Mouse (Mus musculus) cerebellum, adult 2 months (tissue): ENCODE measurements around the gene Olfr583. TPM values are rescaled to one million over a fixed set of nuclear protein-coding genes. Genes with fewer than 3 reads are reported as not detected.

ENCODE experiments used
- DNase-seq, 2 experiments: peaks; one replicate each; pipeline ENCODE4 v3.0.0; 2021
- H3K27ac ChIP-seq: fragments of 200-500 bp; 2 replicates; pipeline ENCODE4 v1.5.1; 2012; ENCODE audit warnings: low read length, control low read depth, inconsistent platforms; ENCODE audit not compliant: insufficient read depth
- H3K27me3 ChIP-seq: fragments of 200-500 bp; 2 replicates; pipeline ENCODE4 v1.6.1; 2012; ENCODE audit warnings: inconsistent platforms, mild to moderate bottlenecking, low read length, moderate library complexity; ENCODE audit not compliant: control insufficient read depth, insufficient read depth
- H3K4me1 ChIP-seq: fragments of 200-500 bp; 2 replicates; pipeline ENCODE4 v1.6.1; 2011; ENCODE audit warnings: low read length; ENCODE audit not compliant: control insufficient read depth, insufficient read depth
- H3K4me3 ChIP-seq: fragments of 200-500 bp; replicated peaks from 2 replicates; pipeline ENCODE3; 2011; ENCODE audit warnings: mild to moderate bottlenecking, low read depth, low read length, control low read depth; ENCODE audit not compliant: insufficient read depth
- CTCF ChIP-seq: fragments of 200-500 bp; IDR thresholded peaks from 2 replicates; pipeline ENCODE4 v1.5.1; 2011; ENCODE audit warnings: low read depth, mild to moderate bottlenecking, control low read depth, low read length, moderate library complexity, borderline replicate concordance; ENCODE audit not compliant: insufficient read depth
- POLR2A ChIP-seq: fragments of 200-500 bp; IDR thresholded peaks from 2 replicates; pipeline ENCODE4 v1.6.1; 2011; ENCODE audit warnings: low read length, control low read depth, borderline replicate concordance; ENCODE audit not compliant: insufficient read depth
- WGBS: fragments of 180-500 bp; shearing (Covaris S2); methylation state at CpG from one replicate; pipeline ENCODE4 v1.1.7; 2018; 5-methylcytosine and 5-hydroxymethylcytosine counted together
- polyA plus RNA-seq: library from polyadenylated mRNA; depleted of rRNA; stranded (reverse); fragments of >200 nt; gene quantifications from 2 replicates; pipeline ENCODE4 v1.2.3, GENCODE M21; 2012; rRNA removed

Gene Olfr583
- polyA plus RNA-seq: not detected in 2 replicates

DNA sequence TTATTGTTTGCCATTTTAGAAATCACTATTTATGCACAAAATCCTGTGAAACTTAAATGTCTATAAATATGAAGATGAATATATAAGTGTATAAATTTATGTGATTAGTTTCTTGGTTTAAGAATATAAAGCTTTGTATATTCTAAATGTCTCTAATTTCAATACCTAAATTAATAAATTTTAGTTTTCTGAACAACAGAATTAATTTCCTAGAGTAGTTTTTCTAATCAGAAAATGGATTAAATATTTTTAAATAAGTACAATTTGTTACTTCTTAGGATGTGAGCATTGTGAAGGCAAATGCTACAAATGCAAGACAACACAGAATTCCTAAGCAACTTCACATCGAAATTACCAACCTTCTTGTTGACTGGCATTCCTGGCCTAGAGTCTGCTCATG is at the start of gene Olfr583:
Gene Olfr583 (plus strand): TSS at position 301 of the 400 bp plus-strand sequence.
- no peak within 1 kb of the TSS for H3K4me3 ChIP-seq
- WGBS: 89% methylated on average over 1 of the region's 1 CpGs
- H3K27me3 ChIP-seq: no peaks in the 10 kb centered on the region
- H3K4me1 ChIP-seq: no peaks in the 10 kb centered on the region
- no peak for DNase-seq
- no peak for TF ChIP-seq POLR2A
- TF ChIP-seq CTCF: no peak
- H3K27ac ChIP-seq: no peak within 1 kb of the TSS

DNA sequence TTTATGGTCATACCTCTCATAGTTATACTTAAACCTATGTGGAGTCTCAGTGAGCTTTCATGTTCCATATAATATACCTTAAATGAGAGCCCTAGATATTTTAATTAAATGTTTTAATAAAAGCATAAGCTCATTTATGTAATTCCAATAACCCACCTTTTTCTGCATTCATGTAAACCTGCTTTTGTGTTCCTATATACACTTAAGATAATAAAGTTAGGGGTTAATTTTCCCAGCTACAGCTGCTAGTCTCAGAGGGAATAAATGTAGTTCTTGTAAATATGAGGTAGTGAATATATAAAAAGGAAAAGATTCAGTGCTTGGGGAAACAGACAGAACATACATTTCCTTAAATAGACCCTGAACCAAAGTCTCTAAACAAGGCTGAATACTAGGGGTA is 13.4 kb upstream of the Olfr583 start, which contains the start of gene Olfr582:
Gene Olfr582 (plus strand): TSS at position 301 of the 400 bp plus-strand sequence.
- Histone ChIP-seq H3K4me3 (no peak within 1 kb of the TSS), H3K4me1 (no peaks in the 10 kb centered on the region), H3K27me3 (no peaks in the 10 kb centered on the region), H3K27ac (no peak within 1 kb of the TSS)
- no peak for DNase-seq
- TF ChIP-seq POLR2A (no peak), CTCF (no peak)

DNA sequence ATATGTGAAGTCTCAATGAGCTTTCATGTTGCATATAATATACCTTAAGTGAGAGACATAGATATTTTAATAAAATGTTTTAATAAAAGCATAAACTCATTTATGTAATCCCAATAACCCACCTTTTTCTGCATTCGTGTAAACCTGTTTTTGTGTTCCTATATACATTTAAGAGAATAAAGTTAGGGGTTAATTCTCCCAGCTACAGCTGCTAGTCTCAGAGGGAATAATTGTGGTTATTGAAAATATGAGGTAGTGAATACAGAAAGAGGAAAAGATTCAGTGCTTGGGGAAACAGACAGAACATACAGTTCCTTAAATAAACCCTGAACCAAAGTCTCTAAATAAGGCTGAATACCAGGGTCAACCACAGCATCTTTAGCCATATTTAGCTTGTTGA is 30.5 kb downstream of the Olfr583 start, which contains the start of gene Olfr584:
Gene Olfr584 (plus strand): TSS at position 301 of the 400 bp plus-strand sequence.
- TF ChIP-seq CTCF: no peak
- TF ChIP-seq POLR2A: no peak
- WGBS: 76% methylated on average over 1 of the region's 1 CpGs
- H3K4me3 ChIP-seq: no peak within 1 kb of the TSS
- no peak for DNase-seq
- no peak within 1 kb of the TSS for H3K27ac ChIP-seq
- H3K27me3 ChIP-seq: no peaks in the 10 kb centered on the region
- H3K4me1 ChIP-seq: no peaks in the 10 kb centered on the region

DNA sequence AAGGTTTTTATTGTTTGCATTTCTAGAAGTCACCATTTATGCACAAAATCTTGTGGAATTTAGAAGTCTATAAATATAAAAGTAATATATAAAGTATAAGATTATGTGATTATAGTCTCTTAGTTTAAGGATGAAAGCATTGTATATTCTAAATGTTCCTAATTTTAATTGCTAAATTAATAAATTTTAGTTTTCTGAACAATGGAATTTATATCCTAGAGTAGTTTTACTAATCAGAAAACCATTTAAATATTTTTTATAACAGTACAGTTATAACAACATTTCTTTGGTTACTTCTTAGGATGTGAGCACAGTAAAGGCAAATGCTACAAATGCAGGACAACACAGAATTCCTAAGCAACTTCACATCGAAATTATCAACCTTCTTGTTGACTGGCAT is 46.3 kb downstream of the Olfr583 start, which contains the start of gene Olfr585:
Gene Olfr585 (plus strand): TSS at position 301 of the 400 bp plus-strand sequence.
- H3K27me3 ChIP-seq: no peaks in the 10 kb centered on the region
- DNase-seq: no peak
- WGBS: 80% methylated on average over 1 of the region's 1 CpGs
- no peak within 1 kb of the TSS for H3K4me3 ChIP-seq
- TF ChIP-seq POLR2A (no peak), CTCF (no peak)
- H3K27ac ChIP-seq: no peak within 1 kb of the TSS
- no peaks in the 10 kb centered on the region for H3K4me1 ChIP-seq

Other genes with a start within 250 kb of the Olfr583 start
- not detected in 2 replicates for gene Olfr564, start 247.8 kb upstream of the Olfr583 start, polyA plus RNA-seq
- not detected in 2 replicates for gene Olfr566, start 192.5 kb upstream of the Olfr583 start, polyA plus RNA-seq
- gene Olfr568, start 174.2 kb upstream of the Olfr583 start, polyA plus RNA-seq: not detected in 2 replicates
- gene Olfr569, start 160.4 kb upstream of the Olfr583 start, polyA plus RNA-seq: not detected in 2 replicates
- 0.19 TPM in 1 of 2 replicates, not detected in the other for gene Olfr570, start 156.7 kb upstream of the Olfr583 start, polyA plus RNA-seq
- gene Olfr571, start 133.8 kb upstream of the Olfr583 start, polyA plus RNA-seq: not detected in 2 replicates
- gene Olfr572, start 126.9 kb upstream of the Olfr583 start, polyA plus RNA-seq: not detected in 2 replicates
- gene Olfr573-ps1, start 108.7 kb upstream of the Olfr583 start, polyA plus RNA-seq: not detected in 2 replicates
- not detected in 2 replicates for gene Olfr574, start 102.8 kb upstream of the Olfr583 start, polyA plus RNA-seq
- not detected in 2 replicates for gene Olfr575, start 92.5 kb upstream of the Olfr583 start, polyA plus RNA-seq
- not detected in 2 replicates for gene Olfr576, start 88.6 kb upstream of the Olfr583 start, polyA plus RNA-seq
- gene Olfr577, start 75.4 kb upstream of the Olfr583 start, polyA plus RNA-seq: not detected in 2 replicates
- gene Olfr578, start 62.0 kb upstream of the Olfr583 start, polyA plus RNA-seq: not detected in 2 replicates
- not detected in 2 replicates for gene Olfr582, start 13.3 kb upstream of the Olfr583 start, polyA plus RNA-seq
- gene Olfr584, start 30.6 kb downstream of the Olfr583 start, polyA plus RNA-seq: not detected in 2 replicates
- gene Olfr585, start 46.4 kb downstream of the Olfr583 start, polyA plus RNA-seq: not detected in 2 replicates
- gene Olfr586, start 74.3 kb downstream of the Olfr583 start, polyA plus RNA-seq: not detected in 2 replicates
- not detected in 2 replicates for gene Olfr588-ps1, start 89.6 kb downstream of the Olfr583 start, polyA plus RNA-seq
- gene Olfr589, start 105.1 kb downstream of the Olfr583 start, polyA plus RNA-seq: not detected in 2 replicates
- not detected in 2 replicates for gene Olfr591, start 127.0 kb downstream of the Olfr583 start, polyA plus RNA-seq
- not detected in 2 replicates for gene Olfr592, start 133.5 kb downstream of the Olfr583 start, polyA plus RNA-seq
- not detected in 2 replicates for gene Olfr593, start 160.6 kb downstream of the Olfr583 start, polyA plus RNA-seq
- not detected in 2 replicates for gene Olfr594, start 165.7 kb downstream of the Olfr583 start, polyA plus RNA-seq
- not detected in 2 replicates for gene Usp17ld, start 201.2 kb downstream of the Olfr583 start, polyA plus RNA-seq